Mouse (Mus musculus) heart, adult 2 months (tissue): ENCODE data around the gene Inpp4a.

Experiments used
- EP300 ChIP-seq: fragments of 200-500 bp; IDR thresholded peaks from 2 replicates; pipeline ENCODE4 v1.6.1; 2011; ENCODE audit warnings: low read depth, low read length, control low read depth; ENCODE audit not compliant: insufficient read depth
- POLR2A ChIP-seq: fragments of 200-500 bp; IDR thresholded peaks from 2 replicates; pipeline ENCODE4 v1.6.1; 2011; ENCODE audit warnings: mild to moderate bottlenecking, low read depth, low read length, control low read depth; ENCODE audit not compliant: insufficient read depth

- TF ChIP-seq EP300, result no peak
- TF ChIP-seq POLR2A, result no peak
These were observed 78.4 kb downstream of the Inpp4a start for GRCm38 (mm10) chr1:37378095-37378494.
